Mouse (Mus musculus) intestine, postnatal 0 days (tissue): ENCODE measurements around the gene Fau. TPM values are rescaled to one million over a fixed set of nuclear protein-coding genes. Genes with fewer than 3 reads are reported as not detected.
A peak's percentile ranks its signal among the peaks of the same experiment; 100 is the strongest.

ENCODE experiments used
- ATAC-seq: fragments of 200-750 bp; cut with Nextera tagmentation; 2 replicates; pipeline ENCODE4 v1.8.0; 2017; ENCODE audit warnings: mild to moderate bottlenecking, moderate TSS enrichment, moderate library complexity
- H3K27ac ChIP-seq: fragments of 300-500 bp; sonication (generic); 2 replicates; pipeline ENCODE4 v1.5.1; 2014; ENCODE audit warnings: mild to moderate bottlenecking, low read depth, low read length, moderate library complexity
- H3K27me3 ChIP-seq: fragments of 300-500 bp; sonication (generic); replicated peaks from 2 replicates; pipeline ENCODE4 v1.6.1; 2014; ENCODE audit warnings: low read length, mixed read lengths; ENCODE audit not compliant: control insufficient read depth, insufficient read depth
- H3K36me3 ChIP-seq: fragments of 300-500 bp; sonication (generic); 2 replicates; pipeline ENCODE4 v1.6.1; 2014; ENCODE audit warnings: mild to moderate bottlenecking, moderate library complexity; ENCODE audit not compliant: control insufficient read depth, insufficient read depth
- H3K4me1 ChIP-seq: fragments of 300-500 bp; sonication (generic); replicated peaks from 2 replicates; pipeline ENCODE4 v1.6.1; 2014; ENCODE audit warnings: antibody characterized with exemption, low read length, mixed read lengths; ENCODE audit not compliant: control insufficient read depth, insufficient read depth
- H3K4me2 ChIP-seq: fragments of 300-500 bp; sonication (generic); replicated peaks from 2 replicates; pipeline ENCODE4 v1.6.1; 2014; ENCODE audit warnings: low read depth, mild to moderate bottlenecking, moderate library complexity
- H3K4me3 ChIP-seq: fragments of 300-500 bp; sonication (generic); 2 replicates; pipeline ENCODE4 v1.5.1; 2014; ENCODE audit warnings: low read depth, low read length
- H3K9ac ChIP-seq: fragments of 300-500 bp; sonication (generic); 2 replicates; pipeline ENCODE4 v1.6.1; 2014; ENCODE audit warnings: mild to moderate bottlenecking, low read depth, low read length
- H3K9me3 ChIP-seq: fragments of 300-500 bp; sonication (generic); 2 replicates; pipeline ENCODE4 v1.6.1; 2016; ENCODE audit warnings: mixed run types; ENCODE audit not compliant: control insufficient read depth
- CTCF ChIP-seq: sonication (generic); IDR thresholded peaks from 2 replicates; pipeline ENCODE4 v1.5.1; 2016; ENCODE audit warnings: low read depth, mild to moderate bottlenecking, control low read depth, antibody characterized with exemption, moderate library complexity
- whole genome bisulfite sequencing: fragments of 180-500 bp; shearing (Covaris S2); extraction: QIAGEN DNeasy Blood & Tissue Kit; methylation state at CpG from one replicate; pipeline ENCODE4 v1.1.7; 2014; 5-methylcytosine and 5-hydroxymethylcytosine counted together
- microRNA-seq: library from miRNA; unstranded; fragments of <30 nt; microRNA quantifications from one replicate; pipeline ENCODE4, GENCODE M21; 2016
- polyA plus RNA-seq: library from polyadenylated mRNA; unstranded; fragments of >200 nt; fragmentation: Nextera tagmentation; extraction: Ambion mirVana; gene quantifications from 2 replicates; pipeline ENCODE4 v1.2.1, GENCODE M21; 2015

Gene Fau
- polyA plus RNA-seq, 1 experiment from 2014 or later: 964 TPM

- no peaks in the 10 kb centered on the region for H3K9me3 ChIP-seq
- peaks cover 5% of the 10 kb centered on the region; the same call in 1 of the 2 replicates for H3K36me3 ChIP-seq
- H3K9ac ChIP-seq: no peak overlapping the region
- H3K4me2 ChIP-seq: peak overlapping the region; percentile 63; the same call in 1 of the 2 replicates
- WGBS: 34% methylated on average over 4 of the region's 4 CpGs
- no peak for TF ChIP-seq CTCF
- H3K4me1 ChIP-seq: 0 out of 2 replicates have a peak, but pooled peaks cover 5% of the 10 kb centered on the region
- no peaks in the 10 kb centered on the region for H3K27me3 ChIP-seq
- peak overlapping the region; percentile 31; the same call in 1 of the 2 replicates for H3K27ac ChIP-seq
- ATAC-seq: peak; percentile 41
- no peak overlapping the region for H3K4me3 ChIP-seq
Measured at GRCm38 (mm10) chr19:6104476-6104875, 46.8 kb downstream of the Fau start.

DNA sequence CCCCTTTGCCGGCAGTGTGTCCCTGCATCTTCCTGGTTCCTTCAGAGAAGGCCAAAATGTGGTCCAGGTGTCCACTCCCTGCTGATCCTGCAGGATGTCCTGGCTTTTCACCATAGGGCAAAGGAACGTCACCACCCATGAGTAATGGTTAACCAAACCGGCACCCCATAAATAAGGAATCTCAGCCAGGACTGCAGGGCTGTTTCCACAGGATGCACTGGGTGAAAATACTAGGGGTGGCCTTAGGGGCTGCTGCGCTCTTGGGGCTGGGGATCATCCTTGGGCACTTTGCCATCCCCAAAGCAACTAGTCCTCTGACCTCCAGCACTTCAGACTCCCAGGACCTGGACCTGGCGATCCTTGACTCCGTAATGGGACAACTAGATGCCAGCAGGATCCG, 47.9 kb downstream of the Fau start, which contains the start of gene Naaladl1:
Gene Naaladl1, plus strand, starts transcription at position 197 of the 400 bp plus-strand sequence.
- H3K27ac ChIP-seq: peak within 1 kb of the TSS; percentile 50
- peak within 1 kb of the TSS; percentile 63 for H3K4me2 ChIP-seq
- H3K36me3 ChIP-seq: peaks cover 5% of the 10 kb centered on the region; the same call in 1 of the 2 replicates
- H3K4me1 ChIP-seq: 0 out of 2 replicates have a peak, but pooled peaks cover 5% of the 10 kb centered on the region
- WGBS: 46% methylated on average over 7 of the region's 7 CpGs
- H3K27me3 ChIP-seq: no peaks in the 10 kb centered on the region
- peak; percentile 40; the same call in 1 of the 2 replicates for ATAC-seq
- no peaks in the 10 kb centered on the region for H3K9me3 ChIP-seq
- H3K4me3 ChIP-seq: peak within 1 kb of the TSS; percentile 36
- no peak within 1 kb of the TSS for H3K9ac ChIP-seq
- no peak for TF ChIP-seq CTCF

Small RNAs within 50 kb of the gene (microRNA-seq; reads per million reads assigned to microRNA genes)
- gene Mir6988: 2.7 reads per million, percentile 2 among the genes with 10 or more reads in this experiment

Other genes starting within 250 kb of the Fau start
- gene Frmd8, start 182.6 kb upstream of the Fau start, polyA plus RNA-seq: 21.7 and 24.0 TPM in 2 replicates
- gene Slc25a45, start 180.0 kb upstream of the Fau start, polyA plus RNA-seq: 3.8 and 4.0 TPM in 2 replicates
- gene Tigd3, start 163.7 kb upstream of the Fau start, polyA plus RNA-seq: 1.0 and 1.2 TPM in 2 replicates
- 49.9 and 51.9 TPM in 2 replicates for gene Dpf2, start 144.8 kb upstream of the Fau start, polyA plus RNA-seq
- 6.5 and 6.6 TPM in 2 replicates for gene Cdc42ep2, start 133.0 kb upstream of the Fau start, polyA plus RNA-seq
- 23.5 and 23.9 TPM in 2 replicates for gene Pola2, start 93.6 kb upstream of the Fau start, polyA plus RNA-seq
- not detected in 2 replicates for gene Slc22a20, start 71.7 kb upstream of the Fau start, polyA plus RNA-seq
- gene Capn1, start 41.9 kb upstream of the Fau start, polyA plus RNA-seq: 17.0 and 17.8 TPM in 2 replicates
- 17.7 and 21.3 TPM in 2 replicates for gene Syvn1, start 11.3 kb upstream of the Fau start, polyA plus RNA-seq
- gene Mrpl49, start 59 bp upstream of the Fau start, polyA plus RNA-seq: 35.0 and 36.3 TPM in 2 replicates
- 30.8 and 33.3 TPM in 2 replicates for gene Znhit2, start 3.3 kb downstream of the Fau start, polyA plus RNA-seq
- gene Tm7sf2, start 10.5 kb downstream of the Fau start, polyA plus RNA-seq: 13.4 and 17.5 TPM in 2 replicates
- 35.9 and 42.4 TPM in 2 replicates for gene Vps51, start 19.4 kb downstream of the Fau start, polyA plus RNA-seq
- not detected in 2 replicates for gene Tmem262, start 22.2 kb downstream of the Fau start, polyA plus RNA-seq
- gene Gm28374, start 24.4 kb downstream of the Fau start, polyA plus RNA-seq: 0.43 and 0.47 TPM in 2 replicates
- gene Zfpl1, start 27.1 kb downstream of the Fau start, polyA plus RNA-seq: 54.9 and 56.2 TPM in 2 replicates
- gene Cdca5, start 27.1 kb downstream of the Fau start, polyA plus RNA-seq: 8.7 and 8.9 TPM in 2 replicates
- gene AC131692.1, start 36.6 kb downstream of the Fau start, polyA plus RNA-seq: not detected in 2 replicates
- gene Naaladl1, start 47.9 kb downstream of the Fau start, polyA plus RNA-seq: 273 and 333 TPM in 2 replicates
- gene Sac3d1, start 60.8 kb downstream of the Fau start, polyA plus RNA-seq: 17.0 and 19.1 TPM in 2 replicates
- 23.0 and 23.3 TPM in 2 replicates for gene Snx15, start 70.5 kb downstream of the Fau start, polyA plus RNA-seq
- 0.61 and 1.3 TPM in 2 replicates for gene Batf2, start 83.1 kb downstream of the Fau start, polyA plus RNA-seq
- gene Arl2, start 83.7 kb downstream of the Fau start, polyA plus RNA-seq: 70.6 and 71.5 TPM in 2 replicates
- 0.20 TPM in 1 of 2 replicates, not detected in the other for gene Majin, start 126.5 kb downstream of the Fau start, polyA plus RNA-seq
- 0.26 and 0.34 TPM in 2 replicates for gene Gpha2, start 168.5 kb downstream of the Fau start, polyA plus RNA-seq
- gene Ppp2r5b, start 178.0 kb downstream of the Fau start, polyA plus RNA-seq: 15.2 and 17.1 TPM in 2 replicates
- 3.6 and 4.0 TPM in 2 replicates for gene Atg2a, start 183.8 kb downstream of the Fau start, polyA plus RNA-seq
- 177 and 201 TPM in 2 replicates for gene Ehd1, start 218.9 kb downstream of the Fau start, polyA plus RNA-seq
- 1.8 and 2.3 TPM in 2 replicates for gene Cdc42bpg, start 248.6 kb downstream of the Fau start, polyA plus RNA-seq